Mouse (Mus musculus): ENCODE measurements around the gene Lrig3. TPM values are rescaled to one million over a fixed set of nuclear protein-coding genes. Genes with fewer than 3 reads are reported as not detected.

Gene Lrig3
- 10 to 100 TPM in 1 of 2 experiments, 1 to 10 TPM in 1; 1.5 to 16.3 TPM for polyA plus RNA-seq (2012; fragmentation: generic; extraction: Trizol)

GRCm38 (mm10) chr10:125965968-125966480 is at the start of gene Lrig3:
Lrig3 (plus strand) TSS chr10:125966168.

